Mouse (Mus musculus) heart, adult 9 months (tissue): ENCODE data around the gene Noxo1.
"Not testable (repeated sequence)": the region's sequence is repeated elsewhere in the genome, so short reads cannot be mapped to it uniquely, and the experiment has no call there.

Experiments
- DNase-seq, 2 experiments: peaks; one replicate each; pipeline ENCODE4 v3.0.0; 2022; ENCODE audit warnings: low spot score in 2 of 2

The Noxo1 gene

DNA sequence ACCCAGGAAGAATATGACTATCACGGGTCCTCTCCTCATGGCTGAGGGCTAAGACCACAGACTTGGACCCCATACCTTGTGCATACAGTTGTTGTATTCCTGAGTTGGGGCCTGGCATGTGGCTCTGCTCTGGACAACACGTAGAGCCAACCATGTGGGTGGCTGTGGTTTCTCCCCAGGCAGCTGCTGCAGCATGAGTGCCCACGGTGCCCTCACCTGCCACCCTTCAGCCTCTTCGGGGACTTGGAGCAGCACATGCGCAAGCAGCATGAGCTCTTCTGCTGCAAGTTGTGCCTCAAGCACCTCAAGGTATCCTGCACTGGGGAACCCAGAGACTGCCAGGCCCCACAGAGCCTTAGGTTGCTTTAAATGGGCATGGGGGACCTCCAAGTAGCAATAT is 19.2 kb upstream of the Noxo1 start:
- no peak for DNase-seq

GRCm38 (mm10) chr17:24677500-24678080 is 18.4 kb upstream of the Noxo1 start:
- no peak for DNase-seq

GRCm38 (mm10) chr17:24686514-24686913 is 9.5 kb upstream of the Noxo1 start:
- DNase-seq: no peak

- DNase-seq: no peak
Observed at GRCm38 (mm10) chr17:24687146-24687595, 8.9 kb upstream of the Noxo1 start.

GRCm38 (mm10) chr17:24687599-24687998 is 8.4 kb upstream of the Noxo1 start:
- DNase-seq: no peak

- no peak for DNase-seq
Observed at GRCm38 (mm10) chr17:24689251-24690081, 6.6 kb upstream of the Noxo1 start, which contains the start of gene Syngr3. Gene Syngr3, minus strand, starts transcription at chr17:24689955.

- no peak for DNase-seq
Observed at GRCm38 (mm10) chr17:24692385-24692784, 3.6 kb upstream of the Noxo1 start.

DNA sequence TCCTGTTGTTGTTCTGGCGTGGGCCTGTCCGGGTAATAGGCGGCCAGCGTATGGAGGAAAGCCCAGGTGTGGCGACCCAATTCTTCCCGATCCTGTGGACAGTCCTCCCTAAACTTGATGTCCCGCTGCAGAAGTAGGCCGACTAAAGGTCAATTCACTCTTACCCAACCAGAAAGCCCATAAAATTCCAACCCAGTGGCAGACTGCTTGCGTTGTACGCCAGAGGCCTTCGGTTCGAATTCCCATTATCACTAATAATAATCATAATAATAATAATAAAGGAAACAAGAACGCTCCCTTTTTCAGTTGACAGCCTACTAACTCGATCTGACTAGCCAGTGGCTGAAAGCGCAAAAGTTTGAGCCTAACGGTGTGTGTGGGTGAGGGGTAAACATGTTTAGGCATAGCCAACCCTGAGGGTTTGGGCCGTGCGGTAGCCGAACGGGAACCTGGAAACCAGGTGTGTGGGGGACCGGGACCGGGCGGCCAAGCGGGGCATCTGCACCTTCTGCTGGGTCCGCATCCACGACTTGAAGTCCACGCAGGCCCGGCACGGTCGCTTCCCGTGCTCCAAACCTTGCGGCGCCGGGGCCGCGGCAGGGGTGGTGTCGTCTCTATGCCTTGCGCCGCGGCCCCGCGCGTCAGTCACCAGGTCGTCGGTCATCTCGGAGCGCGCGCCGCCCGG is 566 bp upstream of the Noxo1 start:
- DNase-seq: no peak

GRCm38 (mm10) chr17:24697985-24698384 is 2.0 kb downstream of the Noxo1 start:
- DNase-seq: no peak

- no peak for DNase-seq
Observed at GRCm38 (mm10) chr17:24698715-24699114, 2.7 kb downstream of the Noxo1 start.

GRCm38 (mm10) chr17:24699473-24699872 is 3.4 kb downstream of the Noxo1 start:
- no peak for DNase-seq

GRCm38 (mm10) chr17:24701251-24701650 is 5.2 kb downstream of the Noxo1 start:
- DNase-seq: no peak

DNA sequence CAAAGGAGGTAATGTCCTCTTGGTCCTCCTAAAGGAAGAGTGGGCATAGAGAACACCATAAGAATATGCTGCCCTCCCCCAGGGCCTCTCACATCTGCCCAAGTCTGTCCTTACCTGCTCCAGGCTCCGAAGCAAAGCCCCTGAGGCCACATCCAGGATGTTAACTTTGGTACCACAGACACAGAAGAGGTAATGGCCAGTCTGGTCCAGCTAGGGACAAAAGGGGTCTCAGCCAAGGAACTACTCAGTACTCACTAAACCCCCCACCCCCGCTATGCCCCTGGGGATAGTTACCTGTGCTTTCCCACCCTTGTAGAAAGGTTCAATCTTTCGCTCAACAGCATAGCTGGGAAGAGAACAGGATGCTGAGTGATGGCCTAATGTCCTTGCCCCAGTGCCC is 9.8 kb downstream of the Noxo1 start:
- no peak for DNase-seq

GRCm38 (mm10) chr17:24706982-24707800 is 11.2 kb downstream of the Noxo1 start, which contains the start of gene Tbl3:
Gene Tbl3, minus strand, starts transcription at chr17:24707660.
- peak; percentile 90 to 93 for DNase-seq

DNA sequence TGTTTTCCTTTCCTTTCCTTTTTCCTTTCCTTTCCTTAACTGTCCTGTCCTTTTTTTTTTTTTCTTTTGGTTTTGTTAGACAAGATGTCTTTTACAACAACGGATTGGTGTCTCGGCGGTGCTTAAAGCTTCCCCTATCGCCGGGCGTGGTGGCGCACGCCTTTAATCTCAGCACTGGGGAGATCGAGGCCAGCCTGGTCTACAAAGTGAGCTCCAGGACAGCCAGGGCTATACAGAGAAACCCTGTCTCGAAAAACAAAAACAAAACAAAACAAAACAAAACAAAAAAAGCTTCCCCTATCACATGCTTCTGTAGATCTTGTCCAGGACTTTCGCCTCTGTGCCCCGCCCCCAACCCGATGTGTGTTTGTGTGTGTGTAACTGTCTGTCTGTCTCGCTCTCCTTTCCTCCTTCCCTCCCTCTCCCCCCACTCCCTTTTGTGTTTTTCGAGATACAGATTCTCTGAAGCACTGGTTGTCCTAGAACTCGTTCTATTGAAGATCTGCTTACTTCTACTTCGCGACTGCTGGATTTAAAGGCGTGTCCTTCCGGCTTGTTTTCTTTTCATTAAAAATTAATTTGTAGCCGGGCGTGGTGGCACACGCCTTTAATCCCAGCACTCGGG is 11.9 kb downstream of the Noxo1 start:
- no peak for DNase-seq

GRCm38 (mm10) chr17:24708646-24709045 is 12.6 kb downstream of the Noxo1 start:
- DNase-seq: no peak

DNA sequence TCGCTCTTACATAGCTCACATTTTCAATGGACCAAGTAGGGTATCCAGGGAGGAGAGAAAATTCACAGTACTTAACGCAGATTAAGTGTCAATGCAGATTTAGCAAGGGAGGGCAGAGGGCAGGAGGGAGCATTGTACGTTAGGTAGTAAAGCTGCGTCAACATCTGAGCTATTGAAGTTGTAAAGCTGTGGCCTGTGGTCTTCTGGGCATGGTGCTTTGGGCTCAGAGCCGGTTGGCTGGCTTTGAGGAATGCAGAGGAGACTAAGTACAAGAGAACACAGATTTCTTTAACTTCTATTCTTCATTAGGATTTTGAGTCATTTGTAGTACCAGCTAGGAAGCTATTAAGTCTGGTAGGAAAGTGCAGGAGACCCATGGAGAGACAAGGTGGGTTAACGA is 19.5 kb downstream of the Noxo1 start:
- DNase-seq: no peak

- no peak for DNase-seq
Observed at GRCm38 (mm10) chr17:24716166-24716682, 20.2 kb downstream of the Noxo1 start.

- no peak for DNase-seq
Observed at GRCm38 (mm10) chr17:24717943-24718342, 21.9 kb downstream of the Noxo1 start, which contains the start of the genes Rnf151 and Rps2. Gene Rnf151, minus strand, starts transcription at chr17:24718063. Gene Rps2, plus strand, starts transcription at chr17:24718116.

- not testable (repeated sequence) for DNase-seq
Observed at GRCm38 (mm10) chr17:24718938-24719337, 22.9 kb downstream of the Noxo1 start.
